Mouse (Mus musculus) lung, adult 18-20 months (tissue): ENCODE data around the gene Gm5150.
A peak's percentile ranks its signal among the peaks of the same experiment; 100 is the strongest.
"Not testable (repeated sequence)": the region's sequence is repeated elsewhere in the genome, so short reads cannot be mapped to it uniquely, and the experiment has no call there.

Experiments
- DNase-seq, 2 experiments: peaks; one replicate each; pipeline ENCODE4 v3.0.0; 2022; ENCODE audit warnings: mixed read lengths in 2 of 2

Gene Gm5150

DNA sequence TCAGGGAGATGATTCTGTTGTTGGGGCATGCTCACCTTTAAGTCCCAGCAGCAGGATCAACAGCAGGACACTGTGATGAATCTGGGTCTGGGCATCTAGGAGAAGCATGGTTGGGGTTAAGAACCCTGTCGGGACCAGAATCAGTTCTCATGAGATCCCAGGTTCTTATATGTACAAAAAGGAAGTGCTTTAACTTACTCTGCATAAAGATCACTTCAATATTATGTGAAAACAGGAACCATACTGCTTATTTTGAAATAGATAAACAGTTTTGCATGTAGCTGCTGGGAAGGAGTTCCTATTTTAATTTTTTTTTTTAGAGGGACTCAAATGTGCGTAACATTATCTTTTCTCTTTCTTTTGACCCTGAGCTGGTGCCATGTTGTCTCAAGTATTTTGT is at the start of gene Gm5150:
Gene Gm5150, minus strand, starts transcription at position 223 of the 400 bp plus-strand sequence.
- no peak for DNase-seq

GRCm38 (mm10) chr3:16051736-16052135 is 45.5 kb upstream of the Gm5150 start:
- DNase-seq, result not testable (repeated sequence)

GRCm38 (mm10) chr3:16047288-16047687 is 41.1 kb upstream of the Gm5150 start:
- DNase-seq, result no peak

DNA sequence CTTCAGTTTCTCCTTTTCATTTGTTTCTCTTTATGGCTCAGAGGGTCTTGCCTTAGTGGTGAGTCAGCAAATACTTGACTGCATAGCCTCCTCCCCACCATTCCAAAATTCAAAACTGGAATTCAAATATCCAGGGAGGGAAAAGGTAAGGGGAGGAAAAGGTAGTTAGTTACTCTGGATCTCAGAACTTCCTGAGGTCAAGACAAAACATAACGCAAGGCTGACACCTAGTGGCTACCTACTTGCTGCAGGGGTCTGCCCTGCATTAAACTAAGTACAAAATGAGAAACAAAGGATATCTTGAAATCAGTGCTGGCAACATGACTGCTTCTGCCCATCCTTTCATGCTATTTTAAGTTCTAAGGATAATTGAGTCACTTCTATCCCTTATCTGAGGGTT is 37.1 kb upstream of the Gm5150 start:
- DNase-seq, result peak in 1 of 2 experiments; percentile 2

DNA sequence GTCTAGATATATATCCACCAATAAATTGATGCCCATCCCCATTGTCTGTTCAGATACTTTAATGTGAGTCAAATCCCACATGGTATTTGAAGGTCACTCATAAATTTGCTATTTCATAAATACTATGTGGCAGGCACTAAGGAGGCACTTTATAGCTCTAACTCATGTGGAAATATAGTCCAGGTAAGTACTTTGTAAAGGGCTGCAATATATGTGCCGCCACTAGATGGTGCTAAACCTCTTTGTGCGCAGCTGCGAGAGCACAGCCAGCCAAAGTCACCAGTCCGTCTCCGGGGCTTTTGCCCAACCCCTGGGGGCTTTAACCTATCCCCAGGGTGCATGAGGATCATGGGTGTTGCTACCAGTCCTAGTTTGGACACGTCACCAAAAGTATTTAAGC is 18.8 kb upstream of the Gm5150 start:
- peak in 1 of 2 experiments; percentile 27 for DNase-seq

GRCm38 (mm10) chr3:16022214-16022613 is 16.0 kb upstream of the Gm5150 start:
- DNase-seq, result no peak

DNA sequence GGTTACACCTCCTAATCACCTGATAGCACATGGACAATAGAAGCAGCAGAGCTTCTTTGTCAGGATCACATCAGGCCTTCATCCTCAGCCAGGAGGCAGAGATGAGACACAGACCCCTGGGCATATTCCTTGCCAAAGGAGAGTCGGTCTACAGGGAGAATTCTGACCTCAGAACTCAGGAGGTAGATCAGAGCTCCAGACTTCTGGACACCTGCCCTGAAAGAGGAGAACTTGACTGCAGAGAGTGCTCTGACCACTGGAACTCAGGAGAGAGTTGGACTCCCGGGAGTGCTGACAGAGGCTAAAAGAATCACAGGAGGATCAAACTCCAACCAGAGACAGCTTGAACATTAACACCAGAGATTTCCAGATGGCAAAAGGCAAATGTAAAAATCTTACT is 8.2 kb upstream of the Gm5150 start:
- not testable (repeated sequence) for DNase-seq

DNA sequence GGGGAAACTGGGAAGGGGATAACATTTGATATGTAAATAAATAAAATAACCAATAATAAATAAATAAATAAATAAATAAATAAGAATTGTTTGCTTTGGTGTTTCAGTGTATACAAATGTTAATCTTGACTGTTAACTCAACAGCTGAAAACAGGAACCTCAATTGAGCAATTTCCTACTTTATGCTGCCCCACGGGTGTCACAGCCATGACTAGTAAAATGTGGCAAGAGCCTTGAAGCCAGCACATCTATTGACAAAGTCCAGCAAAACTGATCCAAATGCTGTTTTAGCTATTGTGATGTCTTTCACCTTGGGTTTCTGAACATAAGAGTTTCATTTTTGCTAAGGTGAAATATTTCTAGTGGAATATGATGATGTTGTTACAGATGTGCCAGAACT is 1.6 kb upstream of the Gm5150 start:
- DNase-seq, result peak in 1 of 2 experiments; percentile 13

DNA sequence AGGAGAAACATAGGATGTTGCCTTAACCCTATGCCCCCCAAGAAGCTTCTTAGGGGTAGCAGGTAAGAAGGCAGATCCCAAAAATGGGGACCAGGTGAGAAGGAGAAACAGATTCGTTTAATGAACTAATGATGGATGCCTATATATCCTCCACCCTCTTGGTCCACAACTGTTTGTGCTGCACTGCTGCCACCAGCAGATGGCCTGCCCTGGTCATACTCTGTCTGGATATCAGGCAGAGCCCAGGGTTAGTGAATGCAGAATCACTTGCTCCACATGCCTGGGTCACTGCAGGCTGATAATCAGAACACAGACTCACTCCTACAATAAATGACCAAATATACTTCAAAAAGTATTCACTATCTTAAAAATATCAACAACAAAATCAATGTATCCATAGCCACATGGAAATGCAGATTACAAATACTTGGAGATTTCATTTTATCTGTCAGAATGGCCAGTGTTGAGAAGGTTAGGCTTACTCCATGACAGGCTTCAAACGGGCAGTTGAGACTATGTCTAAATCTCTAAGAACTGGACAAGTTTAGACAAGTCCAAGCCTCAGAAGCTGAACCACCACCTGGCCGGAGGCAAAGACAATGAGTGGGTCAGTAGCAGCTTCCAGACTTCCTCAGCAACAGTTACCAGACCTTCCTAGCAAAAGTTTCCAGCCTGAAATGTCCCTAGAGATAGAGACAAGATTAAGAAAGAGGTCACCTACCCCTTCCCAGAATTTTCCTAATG is 2.2 kb downstream of the Gm5150 start:
- DNase-seq, result no peak

DNA sequence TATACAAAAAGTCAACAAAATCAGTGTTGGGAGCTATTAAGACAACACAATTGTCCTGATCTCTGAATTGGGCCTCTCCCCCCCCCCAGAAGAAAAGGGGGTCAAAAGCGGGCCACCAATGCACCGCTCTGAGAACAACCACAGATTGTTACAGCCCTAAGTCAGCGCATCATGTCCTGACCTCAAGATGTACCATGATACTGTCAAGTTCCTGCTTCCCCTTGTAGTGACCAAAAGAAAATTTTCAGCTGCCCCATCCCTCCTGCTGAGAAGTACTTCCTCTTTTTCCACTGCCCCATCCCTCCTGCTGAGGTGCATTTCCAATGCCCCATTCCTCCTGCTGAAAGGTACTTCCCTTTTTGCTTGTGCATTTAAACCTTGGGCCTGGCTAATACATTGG is 6.8 kb downstream of the Gm5150 start:
- not testable (repeated sequence) for DNase-seq

- DNase-seq, result no peak
Measured at GRCm38 (mm10) chr3:15982216-15982615, 24.0 kb downstream of the Gm5150 start.

GRCm38 (mm10) chr3:15956921-15957320 is 49.3 kb downstream of the Gm5150 start:
- DNase-seq, result no peak
